Mouse (Mus musculus): ENCODE measurements around the gene Peli2. TPM values are rescaled to one million over a fixed set of nuclear protein-coding genes. Genes with fewer than 3 reads are reported as not detected.

The Peli2 gene
- polyA plus RNA-seq, 1 experiment from 2014 or later: 5.2 TPM

DNA sequence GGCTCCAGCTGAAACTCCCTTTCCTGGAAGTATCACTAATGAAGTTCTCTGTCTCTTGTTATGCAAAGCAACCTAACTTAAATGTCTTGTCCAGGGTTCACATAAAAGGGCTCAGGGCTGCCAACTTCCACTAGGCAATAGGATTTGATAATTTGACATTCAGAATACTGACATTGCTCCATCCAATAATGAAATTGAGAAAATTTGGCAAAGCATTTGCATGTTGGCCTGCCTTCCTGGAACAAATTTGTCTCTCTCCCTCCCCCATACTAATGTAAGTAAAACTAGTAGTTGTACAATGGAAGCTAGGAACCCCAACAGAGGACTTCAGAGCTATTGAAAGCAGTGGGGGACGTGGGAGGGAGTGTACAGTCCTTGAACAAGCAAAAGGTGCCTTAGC, 21.3 kb upstream of the Peli2 start:
- Histone ChIP-seq H3K4me2 (no peak overlapping the region), H3K9ac (no peak overlapping the region), H3K36me3 (no peaks in the 10 kb centered on the region), H3K9me3 (no peaks in the 10 kb centered on the region), H3K27me3 (no peaks in the 10 kb centered on the region), H3K4me1 (no peaks in the 10 kb centered on the region), H3K27ac (no peak overlapping the region), H3K4me3 (no peak overlapping the region)
- WGBS: 38% methylated on average over 1 of the region's 1 CpGs
- ATAC-seq (ENCODE audit: insufficient number of reproducible peaks, insufficient read depth, low FRiP score, low TSS enrichment, low read depth): no peak

DNA sequence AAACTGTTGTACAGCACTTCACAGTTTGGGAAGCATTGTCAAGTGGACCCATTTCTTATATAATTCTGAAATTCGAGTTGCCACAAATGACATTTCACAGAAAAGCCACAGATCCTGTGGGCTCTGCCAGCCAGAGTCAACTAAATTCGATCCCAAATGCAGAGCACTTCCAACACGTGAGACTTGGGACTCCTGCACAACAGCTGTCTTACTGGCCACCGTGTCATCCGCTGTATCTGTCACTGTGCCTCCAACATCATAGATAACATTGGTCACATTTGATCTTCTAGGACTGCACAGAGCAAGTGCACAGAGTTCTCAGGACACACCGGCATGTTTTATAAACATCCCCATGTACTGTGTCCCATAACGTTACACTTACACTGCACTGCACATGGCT, 14.2 kb upstream of the Peli2 start:
- H3K9ac ChIP-seq: no peak overlapping the region
- no peak overlapping the region for H3K4me2 ChIP-seq
- no peaks in the 10 kb centered on the region for H3K36me3 ChIP-seq
- no peaks in the 10 kb centered on the region for H3K27me3 ChIP-seq
- no peaks in the 10 kb centered on the region for H3K4me1 ChIP-seq
- WGBS: 81% methylated on average over 7 of the region's 7 CpGs
- H3K9me3 ChIP-seq: peaks cover 5% of the 10 kb centered on the region; the same call in 1 of the 2 replicates
- ATAC-seq (ENCODE audit: insufficient number of reproducible peaks, insufficient read depth, low FRiP score, low TSS enrichment, low read depth): no peak
- H3K27ac ChIP-seq: no peak overlapping the region
- no peak overlapping the region for H3K4me3 ChIP-seq

DNA sequence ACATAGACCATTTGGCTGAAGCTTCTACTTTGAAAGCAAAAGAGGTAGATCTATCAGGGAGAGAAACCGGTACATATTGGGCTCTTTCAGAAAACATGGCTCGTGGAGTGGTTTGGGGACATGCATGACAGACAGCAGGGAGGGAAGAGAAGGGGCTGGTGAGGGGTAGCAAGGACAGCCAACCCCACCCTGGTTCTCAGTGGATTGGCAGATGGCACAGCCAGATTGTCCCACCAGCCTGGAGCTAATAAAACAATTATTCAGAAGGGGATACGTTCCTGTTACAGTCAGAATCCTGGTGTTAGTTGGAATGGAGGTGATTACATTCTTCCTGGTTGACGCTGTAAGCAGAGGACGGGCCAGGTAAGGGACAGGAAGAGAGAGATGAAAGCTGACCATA, 2.6 kb upstream of the Peli2 start:
- Histone ChIP-seq H3K27ac (no peak overlapping the region), H3K27me3 (peaks cover 5% of the 10 kb centered on the region; the same call in 1 of the 2 replicates), H3K9me3 (no peaks in the 10 kb centered on the region), H3K9ac (no peak overlapping the region), H3K4me3 (no peak overlapping the region), H3K4me2 (no peak overlapping the region), H3K36me3 (no peaks in the 10 kb centered on the region), H3K4me1 (peaks cover 25% of the 10 kb centered on the region)
- no peak for ATAC-seq (ENCODE audit: insufficient number of reproducible peaks, insufficient read depth, low FRiP score, low TSS enrichment, low read depth)
- WGBS: 63% methylated on average over 5 of the region's 5 CpGs

DNA sequence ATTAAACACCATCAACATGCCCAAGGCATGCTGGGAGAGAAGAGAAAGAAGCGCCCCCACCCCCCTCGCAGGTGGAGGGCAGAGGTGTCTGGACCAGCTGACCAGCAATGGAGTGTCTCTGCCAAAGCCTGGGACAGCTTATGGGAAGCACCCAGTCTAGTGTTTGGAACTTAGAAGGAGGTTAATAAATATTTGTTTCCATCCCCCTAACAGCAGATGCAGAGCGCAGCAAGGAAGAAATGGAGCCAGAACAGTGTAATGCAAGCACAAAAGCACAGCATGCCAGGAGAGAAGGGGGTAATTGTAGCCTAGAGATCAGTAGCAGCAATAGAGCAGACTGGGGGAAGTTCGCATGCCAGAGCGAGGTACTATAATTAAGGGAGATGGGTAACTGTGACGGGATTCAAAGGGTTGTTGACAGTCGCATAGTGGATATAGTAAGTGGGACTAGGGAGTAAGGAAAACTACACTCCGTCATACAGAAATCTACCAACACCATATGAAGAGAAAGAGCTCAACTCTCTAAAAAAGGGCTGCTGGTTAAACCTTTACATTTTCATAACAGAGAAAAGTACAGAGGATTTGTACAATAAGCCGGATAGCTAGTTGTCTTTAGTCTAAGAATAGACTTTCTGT, 1.5 kb upstream of the Peli2 start:
- Histone ChIP-seq H3K9ac (no peak overlapping the region), H3K4me2 (peak overlapping the region; percentile 90), H3K4me1 (peaks cover 29% of the 10 kb centered on the region), H3K27me3 (peaks cover 8% of the 10 kb centered on the region), H3K27ac (no peak overlapping the region; the same call in 1 of the 2 replicates), H3K9me3 (no peaks in the 10 kb centered on the region), H3K36me3 (no peaks in the 10 kb centered on the region), H3K4me3 (peak overlapping the region; percentile 17; the same call in 1 of the 2 replicates)
- 3% methylated on average over 9 of the region's 9 CpGs for WGBS
- 0 out of 2 replicates have a peak, but pooled peaks have one; percentile 54 for ATAC-seq (ENCODE audit: insufficient number of reproducible peaks, insufficient read depth, low FRiP score, low TSS enrichment, low read depth)

DNA sequence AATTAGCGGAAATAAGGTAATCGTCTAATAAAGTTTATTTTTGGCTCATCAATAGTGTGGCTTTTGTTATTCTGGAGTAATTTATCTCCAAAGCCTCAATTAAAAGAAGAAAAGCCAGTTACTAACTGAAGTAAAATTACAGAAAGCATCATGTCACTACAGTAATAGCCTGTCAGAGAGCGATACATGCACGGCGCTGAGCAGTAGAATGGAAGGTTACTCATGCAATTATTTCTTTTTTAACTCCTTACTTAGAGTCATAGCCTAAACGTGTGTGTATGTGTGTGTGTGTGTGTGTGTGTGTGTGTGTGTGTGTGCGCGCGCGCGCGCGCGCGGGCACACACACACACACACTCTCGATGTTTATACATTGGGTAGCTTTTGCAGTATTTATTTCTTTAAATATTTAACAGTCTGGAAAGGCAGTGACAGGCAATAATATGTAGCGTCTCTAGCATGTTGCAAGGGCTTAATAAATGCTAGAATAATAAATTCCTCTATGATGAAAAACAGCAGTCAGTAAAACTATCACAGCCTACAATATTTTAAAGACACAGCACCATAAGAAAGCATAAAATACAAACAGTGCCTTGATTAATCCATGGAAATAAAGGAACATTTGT, 864 bp upstream of the Peli2 start:
- H3K4me3 ChIP-seq: peak overlapping the region; percentile 66
- no peak for ATAC-seq (ENCODE audit: insufficient number of reproducible peaks, insufficient read depth, low FRiP score, low TSS enrichment, low read depth)
- peak overlapping the region; percentile 90 for H3K4me2 ChIP-seq
- WGBS: 3% methylated on average over 17 of the region's 17 CpGs
- no peaks in the 10 kb centered on the region for H3K9me3 ChIP-seq
- H3K9ac ChIP-seq: no peak overlapping the region
- H3K27ac ChIP-seq: no peak overlapping the region
- H3K27me3 ChIP-seq: peaks cover 11% of the 10 kb centered on the region
- H3K36me3 ChIP-seq: no peaks in the 10 kb centered on the region
- peaks cover 35% of the 10 kb centered on the region for H3K4me1 ChIP-seq

DNA sequence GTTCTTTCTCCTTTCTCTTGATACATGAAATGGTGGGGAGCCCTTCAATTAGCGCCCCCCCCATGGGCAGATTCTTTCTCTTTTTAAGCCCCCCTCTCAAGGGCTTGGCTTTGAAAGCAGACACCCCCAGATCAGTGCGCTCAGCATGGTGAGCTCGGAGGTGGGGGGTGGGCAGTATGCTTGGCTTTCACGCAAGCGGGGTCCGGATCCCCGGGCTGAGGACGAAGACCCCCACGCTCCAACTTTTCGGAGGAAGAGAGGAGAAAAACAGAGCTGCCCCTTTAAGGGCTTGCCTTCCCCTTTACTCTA, 226 bp upstream of the Peli2 start:
- peak overlapping the region; percentile 90 for H3K4me2 ChIP-seq
- 3% methylated on average over 10 of the region's 10 CpGs for WGBS
- peak overlapping the region; percentile 57; the same call in 1 of the 2 replicates for H3K27ac ChIP-seq
- H3K4me1 ChIP-seq: peaks cover 42% of the 10 kb centered on the region
- peak overlapping the region; percentile 66 for H3K4me3 ChIP-seq
- H3K27me3 ChIP-seq: peaks cover 11% of the 10 kb centered on the region
- no peaks in the 10 kb centered on the region for H3K36me3 ChIP-seq
- ATAC-seq (ENCODE audit: insufficient number of reproducible peaks, insufficient read depth, low FRiP score, low TSS enrichment, low read depth): no peak; the same call in 1 of the 2 replicates
- peak overlapping the region; percentile 75 for H3K9ac ChIP-seq
- no peaks in the 10 kb centered on the region for H3K9me3 ChIP-seq

DNA sequence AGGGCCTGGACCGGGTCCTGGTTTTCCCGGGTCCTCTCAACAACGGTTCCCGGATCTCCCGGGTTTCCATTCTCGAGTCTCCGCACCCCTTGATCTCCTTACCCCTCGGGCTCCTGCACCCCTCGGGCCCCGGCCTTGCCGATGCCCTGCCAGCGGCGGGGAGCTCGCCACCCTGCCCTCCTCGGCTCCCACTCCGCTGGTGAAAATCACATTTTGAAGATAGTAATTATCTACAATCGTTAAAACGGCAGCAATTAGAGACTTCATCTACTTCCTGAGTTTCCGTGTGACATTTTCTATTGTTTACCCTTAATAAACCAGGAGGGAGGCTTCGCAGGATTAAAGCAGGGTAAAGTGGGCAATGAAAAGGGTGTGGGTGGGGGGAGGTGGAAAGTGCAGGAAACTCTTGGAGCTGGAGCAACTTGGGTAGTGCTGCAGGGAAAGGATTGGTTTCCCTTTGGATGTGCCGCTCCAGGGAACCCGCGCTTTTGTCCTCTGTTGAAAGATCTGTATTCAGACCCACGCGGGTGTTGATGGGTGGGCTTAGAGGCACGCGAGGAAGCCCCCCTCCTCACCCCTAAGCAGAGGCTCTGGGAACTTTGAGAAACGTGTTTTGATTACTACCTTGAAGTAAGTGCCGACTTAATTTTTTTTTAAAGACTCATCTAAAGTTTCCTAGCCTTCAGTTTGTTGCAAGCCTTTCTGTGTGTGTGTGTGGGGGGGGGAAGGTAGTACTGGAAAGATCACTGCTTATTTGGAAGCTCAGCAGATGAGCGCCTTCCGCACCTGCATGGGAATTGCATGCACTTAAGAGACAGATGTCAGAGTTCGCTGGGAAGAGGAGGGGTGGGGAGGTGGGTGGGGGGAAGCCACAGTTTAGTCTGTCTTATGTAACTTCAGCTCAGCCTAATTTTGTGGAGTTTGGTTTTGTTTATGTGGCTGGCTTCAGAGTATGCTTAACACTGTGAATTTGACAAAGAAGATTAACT, 1.2 kb downstream of the Peli2 start:
- Histone ChIP-seq H3K36me3 (no peaks in the 10 kb centered on the region), H3K4me1 (peaks cover 48% of the 10 kb centered on the region), H3K27ac (peak overlapping the region; percentile 75), H3K27me3 (peaks cover 12% of the 10 kb centered on the region), H3K9me3 (no peaks in the 10 kb centered on the region), H3K4me3 (peak overlapping the region; percentile 66), H3K9ac (peak overlapping the region; percentile 75), H3K4me2 (peak overlapping the region; percentile 90)
- 0% methylated on average over 32 of the region's 32 CpGs for WGBS
- ATAC-seq (ENCODE audit: insufficient number of reproducible peaks, insufficient read depth, low FRiP score, low TSS enrichment, low read depth): no peak

DNA sequence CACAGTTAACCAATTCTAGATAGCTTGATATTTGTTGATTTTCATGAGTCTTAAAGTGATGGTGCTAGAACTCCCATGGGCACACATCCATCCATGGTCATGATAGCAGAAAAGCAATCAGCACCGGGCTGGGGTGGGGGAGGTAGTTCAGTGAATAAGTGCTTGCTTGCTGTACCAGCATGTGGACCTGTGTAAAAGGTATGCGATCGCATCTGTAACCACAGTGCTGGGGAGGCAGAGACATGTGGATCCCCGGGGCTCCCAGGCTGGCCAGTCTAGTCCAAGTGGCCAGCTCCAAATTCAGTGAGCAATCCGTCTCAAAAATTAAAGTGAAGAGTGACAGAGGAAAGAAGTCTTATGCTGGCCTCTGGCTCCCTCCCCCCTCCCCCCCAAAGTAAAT, 3.4 kb downstream of the Peli2 start:
- ATAC-seq (ENCODE audit: insufficient number of reproducible peaks, insufficient read depth, low FRiP score, low TSS enrichment, low read depth): no peak
- Histone ChIP-seq H3K4me2 (no peak overlapping the region), H3K9me3 (no peaks in the 10 kb centered on the region), H3K9ac (no peak overlapping the region), H3K27me3 (peaks cover 30% of the 10 kb centered on the region), H3K4me3 (no peak overlapping the region), H3K4me1 (peaks cover 52% of the 10 kb centered on the region), H3K27ac (no peak overlapping the region), H3K36me3 (no peaks in the 10 kb centered on the region)
- 58% methylated on average over 5 of the region's 5 CpGs for WGBS

DNA sequence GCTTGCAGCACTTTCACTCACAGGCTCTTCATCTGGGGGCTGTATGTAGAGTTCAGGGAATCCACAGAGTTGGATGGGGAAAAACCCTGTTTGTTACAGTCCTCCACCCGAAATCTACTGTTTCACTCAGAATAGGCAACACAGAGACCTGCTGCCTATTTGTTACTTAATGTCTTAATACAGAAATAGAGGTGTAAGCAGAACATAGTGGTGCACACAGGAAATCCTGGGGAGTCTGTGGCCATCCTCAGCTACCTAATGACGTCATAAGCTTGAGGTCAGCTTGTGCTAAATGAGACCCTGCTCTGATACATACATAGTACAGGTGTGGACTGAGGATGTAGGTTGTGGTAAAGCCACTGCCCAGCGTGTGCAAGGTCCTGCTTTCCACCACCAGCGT, 4.2 kb downstream of the Peli2 start:
- Histone ChIP-seq H3K4me3 (no peak overlapping the region), H3K9me3 (no peaks in the 10 kb centered on the region), H3K4me2 (no peak overlapping the region), H3K27ac (no peak overlapping the region), H3K9ac (no peak overlapping the region), H3K27me3 (peaks cover 35% of the 10 kb centered on the region), H3K4me1 (peaks cover 49% of the 10 kb centered on the region), H3K36me3 (no peaks in the 10 kb centered on the region)
- ATAC-seq (ENCODE audit: insufficient number of reproducible peaks, insufficient read depth, low FRiP score, low TSS enrichment, low read depth): no peak
- WGBS: 61% methylated on average over 4 of the region's 4 CpGs

DNA sequence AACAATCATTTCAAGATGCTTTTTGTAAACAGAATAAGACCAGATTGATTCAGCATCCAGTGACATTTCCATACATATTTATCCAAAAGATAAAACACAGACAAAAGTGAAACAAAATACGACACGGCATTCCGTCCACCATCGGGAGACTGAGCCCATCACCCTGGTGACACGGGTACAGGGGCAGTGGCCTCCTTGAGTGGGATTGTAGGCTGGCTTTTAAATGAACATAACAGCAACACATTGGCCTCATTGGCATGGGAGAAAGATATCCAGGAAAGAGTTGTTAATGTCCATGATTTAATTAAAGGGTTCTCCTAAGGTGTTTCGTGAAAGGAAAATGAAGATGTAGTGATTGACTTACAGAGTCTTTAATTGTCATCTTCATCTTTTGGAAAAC, 5.3 kb downstream of the Peli2 start:
- Histone ChIP-seq H3K4me3 (no peak overlapping the region), H3K9ac (no peak overlapping the region), H3K27ac (no peak overlapping the region), H3K4me1 (peaks cover 54% of the 10 kb centered on the region), H3K4me2 (no peak overlapping the region), H3K36me3 (no peaks in the 10 kb centered on the region), H3K9me3 (no peaks in the 10 kb centered on the region), H3K27me3 (peaks cover 36% of the 10 kb centered on the region)
- ATAC-seq (ENCODE audit: insufficient number of reproducible peaks, insufficient read depth, low FRiP score, low TSS enrichment, low read depth): no peak
- 68% methylated on average over 6 of the region's 6 CpGs for WGBS

DNA sequence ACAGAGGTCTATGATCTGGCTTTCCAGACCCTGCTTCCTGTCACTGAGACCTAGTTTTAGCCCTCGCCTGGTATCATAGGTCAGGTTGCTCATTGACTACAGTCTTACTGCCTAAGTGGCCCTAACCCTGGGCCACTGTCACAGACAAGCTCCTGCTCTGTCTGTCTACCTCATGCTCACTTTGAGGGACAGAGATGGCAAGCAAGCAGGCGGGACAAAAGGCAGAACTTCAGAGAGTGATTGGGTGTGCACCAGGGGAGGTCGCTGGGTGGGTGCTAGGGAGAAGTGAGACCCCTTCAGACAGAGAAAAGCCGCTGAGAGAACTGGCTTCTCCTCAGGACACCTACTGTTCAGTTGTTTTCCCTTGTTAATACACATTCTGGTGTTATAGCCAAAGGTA, 6.3 kb downstream of the Peli2 start:
- no peak overlapping the region for H3K9ac ChIP-seq
- H3K4me3 ChIP-seq: no peak overlapping the region
- 81% methylated on average over 4 of the region's 4 CpGs for WGBS
- H3K9me3 ChIP-seq: no peaks in the 10 kb centered on the region
- peaks cover 59% of the 10 kb centered on the region for H3K4me1 ChIP-seq
- no peak overlapping the region for H3K27ac ChIP-seq
- no peak overlapping the region for H3K4me2 ChIP-seq
- no peak for ATAC-seq (ENCODE audit: insufficient number of reproducible peaks, insufficient read depth, low FRiP score, low TSS enrichment, low read depth)
- no peaks in the 10 kb centered on the region for H3K36me3 ChIP-seq
- peaks cover 41% of the 10 kb centered on the region for H3K27me3 ChIP-seq

All from embryonic facial prominence, embryonic 13.5 days (tissue).